Mouse (Mus musculus) heart, postnatal 25 days (tissue): ENCODE data around the gene 4933406M09Rik. TPM values are rescaled to one million over a fixed set of nuclear protein-coding genes. Genes with fewer than 3 reads are reported as not detected.

Experiments used
- DNase-seq: peaks from one replicate; pipeline ENCODE4 v3.0.0; 2022; ENCODE audit warnings: low spot score
- intact Hi-C: fragments of 180-260 bp; cut with DNase I; formaldehyde crosslinking; loops from one replicate; pipeline ENCODE4 v1.15.1; 2025
- total RNA-seq, 2 experiments: library from RNA; stranded (reverse); gene quantifications; 2 replicates each; pipeline ENCODE4 v1.2.3; 2021

The 4933406M09Rik gene
- total RNA-seq, 2 experiments from 2014 or later: not detected

DNA sequence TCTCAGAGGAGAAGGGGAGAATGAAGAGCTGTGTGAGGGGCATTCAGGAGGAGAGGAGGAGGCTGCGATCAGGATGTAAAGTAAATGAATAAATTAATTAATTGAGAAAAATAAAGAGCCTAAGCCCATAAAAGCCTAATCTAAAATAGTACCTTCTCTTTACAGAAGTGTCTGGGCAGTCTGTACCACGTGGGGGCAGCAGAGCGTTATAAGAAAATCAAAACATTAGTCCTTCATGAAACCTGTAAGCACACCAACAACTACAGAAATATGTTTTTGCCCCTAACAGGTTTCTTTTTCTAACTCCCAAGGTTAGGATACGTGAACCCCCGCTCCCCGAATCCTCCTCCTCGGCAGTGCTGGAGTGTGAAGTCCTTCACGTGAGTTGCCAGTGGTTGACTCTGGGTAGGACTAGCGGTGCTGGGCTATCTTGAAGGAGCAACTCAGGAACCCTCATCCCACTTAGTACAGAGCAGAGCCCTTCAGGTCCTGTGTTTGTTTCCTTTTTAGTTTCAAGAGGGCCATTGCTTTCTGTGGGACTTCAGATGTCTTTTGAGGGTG lies 16.9 kb upstream of the 4933406M09Rik start:
- DNase-seq: no peak
- intact Hi-C loops: loop anchor here (1.0 kb wide), 1 partner anchor 86 kb away; the partner anchor contains the start of gene Klhl12

DNA sequence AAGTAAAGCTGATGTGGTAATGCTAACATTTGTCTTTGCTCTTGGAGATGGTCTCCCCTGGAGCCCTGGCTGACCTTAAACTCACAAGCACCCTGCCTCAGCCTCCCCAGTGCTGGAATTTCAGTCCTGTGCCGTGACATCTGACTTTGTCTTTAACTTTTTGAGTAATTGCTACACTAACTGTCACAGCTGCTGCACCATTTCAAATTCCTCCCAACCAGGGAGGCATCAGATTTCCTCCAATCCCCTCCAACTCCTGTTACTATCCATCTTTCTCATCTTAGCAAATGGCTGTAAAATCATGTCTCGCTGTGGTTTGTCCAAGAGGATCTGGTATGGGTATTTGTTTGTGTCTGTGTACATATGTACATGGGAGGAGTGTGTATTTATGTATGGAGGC lies 11.6 kb upstream of the 4933406M09Rik start:
- intact Hi-C loops: loop anchor here (5.0 kb wide), 1 partner anchor 233 kb away; no protein-coding TSS in a partner anchor
- DNase-seq: no peak

DNA sequence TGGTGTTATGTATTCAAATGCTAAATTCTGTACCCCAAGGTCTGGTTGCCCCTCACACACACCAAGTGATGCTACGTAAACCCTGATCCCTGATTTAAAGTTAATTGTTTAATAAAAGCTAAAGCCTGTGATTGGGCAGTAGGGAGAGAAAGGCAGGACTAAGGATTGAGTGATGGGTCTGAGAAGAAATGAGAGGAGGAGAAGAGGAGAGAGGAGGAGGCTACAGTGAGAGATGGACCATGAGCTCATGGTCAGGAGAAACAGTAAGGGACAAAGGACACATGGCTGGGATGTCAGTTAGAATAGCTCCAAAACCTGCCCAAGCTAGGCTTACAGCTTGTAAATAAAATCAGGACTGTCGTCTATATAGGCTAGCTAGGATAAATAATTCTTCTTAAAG lies 4.7 kb upstream of the 4933406M09Rik start:
- DNase-seq: no peak
- intact Hi-C loops: no loop called here

DNA sequence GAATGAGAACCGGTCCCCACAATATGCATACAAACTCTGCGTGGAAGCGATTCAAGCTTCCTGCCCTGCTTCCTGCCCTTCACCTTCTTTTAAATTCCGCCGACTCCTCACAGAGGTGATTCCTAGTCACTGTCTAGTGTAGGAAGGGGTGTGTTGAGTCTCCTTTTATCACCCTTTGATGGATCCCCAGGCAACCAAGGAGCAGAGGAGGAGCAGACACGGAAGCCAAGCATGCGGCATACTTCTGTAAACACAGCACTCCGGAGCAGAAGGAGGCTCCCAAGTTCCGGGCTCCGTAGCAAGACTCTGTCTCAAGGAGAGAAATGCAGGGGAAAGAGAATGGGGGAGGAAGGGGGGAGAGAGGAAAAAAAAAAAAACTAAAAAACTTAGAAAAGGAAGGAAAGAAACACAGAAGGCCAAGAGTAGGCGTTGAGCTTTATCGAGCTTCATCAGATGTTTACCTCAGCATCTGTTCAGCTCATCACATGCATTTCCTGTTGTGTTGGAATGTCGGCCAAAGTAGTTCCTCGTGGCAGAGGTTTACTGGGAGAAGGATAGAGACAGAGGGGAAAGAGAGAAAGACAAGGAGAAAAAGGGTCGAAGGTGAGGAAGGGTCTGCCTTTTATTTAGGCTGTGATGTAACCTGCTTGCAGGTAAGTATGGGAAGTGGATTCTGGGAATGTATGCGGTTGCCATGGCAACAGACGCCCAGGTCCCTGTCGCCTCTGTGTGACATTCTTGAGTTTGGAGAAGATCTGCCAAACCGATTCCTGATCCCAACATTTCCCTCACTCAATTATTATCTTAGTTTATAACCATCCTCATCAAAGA lies 3.7 kb upstream of the 4933406M09Rik start:
- DNase-seq: no peak
- intact Hi-C loops: no loop called here

DNA sequence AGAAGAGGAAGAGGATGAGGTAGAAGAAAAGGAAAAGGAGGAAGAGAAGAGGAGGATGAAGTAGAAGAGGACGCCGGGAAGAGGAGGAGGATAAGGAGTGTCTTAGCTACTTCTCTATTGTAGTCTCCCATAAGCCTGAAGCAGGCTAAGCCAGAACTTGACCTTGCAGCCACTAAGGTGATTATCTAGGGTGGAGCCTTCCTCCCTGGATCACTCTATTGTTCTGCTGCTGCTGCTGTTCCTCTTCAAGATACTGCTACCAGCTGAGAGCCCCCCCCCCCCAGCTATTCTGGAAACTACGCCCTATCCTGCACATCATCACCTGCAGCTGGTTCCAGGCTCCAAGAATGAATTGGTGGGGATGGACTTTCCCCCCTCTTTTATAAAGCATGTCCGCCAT lies 1.2 kb upstream of the 4933406M09Rik start:
- no peak for DNase-seq
- intact Hi-C loops: no loop called here

DNA sequence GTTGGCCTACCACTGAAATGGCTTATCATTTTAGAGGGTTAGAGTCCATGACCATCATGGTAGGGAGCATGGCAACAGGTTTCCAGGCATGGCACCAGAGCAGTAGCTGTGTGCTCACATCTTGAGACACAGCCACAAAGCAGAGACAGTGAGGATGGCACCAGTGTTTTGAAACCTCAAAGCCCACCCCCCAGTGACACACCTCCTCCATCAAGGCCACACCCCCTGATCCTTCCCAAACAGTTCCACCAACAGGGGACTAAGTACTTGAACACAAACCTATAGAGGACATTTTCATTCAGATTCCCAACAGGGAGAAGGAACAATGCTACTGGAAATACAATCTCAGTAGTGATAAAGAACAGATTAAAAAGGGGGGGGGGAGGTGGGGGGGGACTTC lies 564 bp upstream of the 4933406M09Rik start:
- intact Hi-C loops: no loop called here
- no peak for DNase-seq

DNA sequence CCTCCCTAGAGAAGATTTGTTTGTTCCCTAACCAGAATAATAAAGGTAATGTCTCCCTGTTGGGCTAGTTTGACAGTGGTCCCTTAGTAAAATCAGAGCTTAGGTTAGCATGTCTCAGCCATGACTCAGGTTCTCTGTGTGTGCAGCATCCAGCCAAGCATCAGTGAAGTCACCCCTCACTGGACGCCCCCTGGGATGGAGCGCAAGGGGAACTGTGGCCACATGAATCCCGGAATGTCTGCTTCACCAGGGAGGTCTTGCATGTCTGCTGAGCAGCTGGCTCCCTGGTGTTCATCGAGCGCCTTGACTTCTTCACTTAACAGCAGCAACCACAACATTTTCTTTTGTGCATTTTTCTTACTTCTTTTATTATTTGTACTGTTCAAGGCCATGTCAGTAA lies 8.1 kb downstream of the 4933406M09Rik start:
- intact Hi-C loops: no loop called here
- DNase-seq: no peak

DNA sequence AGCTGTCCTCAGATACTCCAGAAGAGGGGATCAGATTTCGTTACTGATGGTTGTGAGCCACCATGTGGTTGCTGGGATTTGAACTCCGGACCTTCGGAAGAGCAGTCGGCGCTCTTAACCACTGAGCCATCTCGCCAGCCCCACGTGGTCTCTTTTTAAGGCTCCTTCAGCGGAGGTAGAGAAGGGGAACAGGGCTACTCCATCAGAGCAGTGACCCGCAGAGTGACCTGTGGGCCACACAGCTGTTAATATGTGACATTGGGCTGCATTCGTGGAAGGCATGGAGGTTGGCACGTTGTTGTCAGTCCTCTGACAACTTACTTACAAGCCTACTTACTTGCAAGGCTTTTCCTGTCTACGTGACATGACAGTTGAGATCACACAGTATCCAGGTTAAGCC lies 12.5 kb downstream of the 4933406M09Rik start:
- intact Hi-C loops: no loop called here
- no peak for DNase-seq

DNA sequence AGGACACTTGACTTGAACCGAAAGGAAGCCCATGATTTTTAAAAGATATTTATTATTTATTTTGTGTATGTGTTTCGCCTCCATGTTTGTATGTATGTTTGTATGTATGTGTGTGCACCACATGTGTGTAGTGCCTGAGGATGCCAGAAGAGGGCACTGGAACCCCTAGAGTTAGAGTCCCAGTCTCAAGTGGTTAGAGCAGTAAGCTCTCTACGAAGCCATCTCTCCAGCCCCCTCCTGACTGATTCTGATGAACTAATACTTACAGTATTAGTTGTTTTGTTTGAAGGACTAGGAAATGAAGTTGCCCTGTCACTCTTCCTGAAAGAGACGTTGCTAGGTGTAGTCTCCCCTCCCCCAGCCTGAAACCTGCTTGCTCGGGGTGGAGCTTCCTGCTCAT lies 14.0 kb downstream of the 4933406M09Rik start:
- intact Hi-C loops: no loop called here
- DNase-seq: no peak

DNA sequence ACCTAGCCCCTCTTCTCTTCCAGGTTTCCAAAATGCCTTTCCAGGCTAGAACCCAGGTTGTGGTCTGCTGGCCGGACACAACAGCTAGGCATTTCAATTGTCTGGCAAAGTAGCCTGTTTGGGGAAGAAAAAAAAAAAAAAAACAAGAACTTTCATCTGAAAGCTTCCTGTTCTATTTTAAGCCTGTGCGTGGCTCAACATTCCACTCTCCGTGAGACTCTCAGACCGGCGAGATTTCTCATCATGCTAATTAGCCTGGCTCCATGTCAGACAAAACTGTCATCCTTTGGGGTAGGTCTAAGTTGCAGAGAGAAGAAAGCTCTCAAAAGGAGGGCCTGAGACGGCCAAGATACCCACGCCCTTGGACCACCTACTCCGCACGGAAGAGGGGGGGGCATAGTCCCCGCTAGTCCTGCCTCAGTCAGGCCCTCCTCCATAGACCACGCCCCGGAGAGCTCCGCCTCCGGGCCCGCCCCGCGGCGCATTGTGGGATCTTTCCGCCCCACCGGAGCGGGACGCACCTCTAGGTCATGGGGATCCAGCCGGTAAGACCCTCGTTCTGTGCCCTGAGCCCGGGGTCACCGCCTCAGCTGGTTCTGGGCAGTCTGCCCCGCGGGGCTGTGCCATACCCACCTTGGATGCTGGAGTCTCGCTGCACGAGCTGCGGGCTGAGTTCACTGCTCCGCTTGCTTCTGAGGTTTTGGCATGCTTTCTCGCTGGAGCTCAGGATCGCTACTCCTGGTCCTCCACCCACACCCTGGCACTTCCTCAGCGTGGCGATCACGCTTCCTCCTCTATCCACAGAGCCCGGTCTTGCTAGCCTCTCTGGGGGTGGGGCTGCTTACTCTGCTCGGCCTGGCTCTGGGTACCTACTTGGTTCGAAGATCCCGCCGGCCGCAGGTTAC lies 20.0 kb downstream of the 4933406M09Rik start, which contains the start of gene Cyb5r1:
Cyb5r1 (plus strand) TSS at position 51 of the 905 bp plus-strand sequence.
- intact Hi-C loops: no loop called here
- DNase-seq: peak; percentile 75

DNA sequence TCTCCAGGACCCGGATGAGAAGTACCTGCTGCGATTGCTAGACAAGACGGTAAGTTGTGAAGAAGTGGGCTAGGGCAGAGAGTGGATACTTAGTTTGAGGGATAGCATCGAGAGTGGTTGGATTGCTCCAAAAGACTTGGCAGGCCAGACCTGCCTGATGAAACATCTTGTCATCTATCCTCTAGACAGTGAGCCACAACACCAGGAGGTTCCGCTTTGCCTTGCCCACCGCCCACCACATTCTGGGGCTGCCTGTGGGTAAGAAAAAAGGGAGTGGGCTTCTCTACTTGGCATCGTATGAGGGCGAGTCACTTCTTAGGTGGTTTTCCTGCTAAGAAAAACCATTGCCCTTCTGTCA lies 20.7 kb downstream of the 4933406M09Rik start:
- intact Hi-C loops: no loop called here
- no peak for DNase-seq

DNA sequence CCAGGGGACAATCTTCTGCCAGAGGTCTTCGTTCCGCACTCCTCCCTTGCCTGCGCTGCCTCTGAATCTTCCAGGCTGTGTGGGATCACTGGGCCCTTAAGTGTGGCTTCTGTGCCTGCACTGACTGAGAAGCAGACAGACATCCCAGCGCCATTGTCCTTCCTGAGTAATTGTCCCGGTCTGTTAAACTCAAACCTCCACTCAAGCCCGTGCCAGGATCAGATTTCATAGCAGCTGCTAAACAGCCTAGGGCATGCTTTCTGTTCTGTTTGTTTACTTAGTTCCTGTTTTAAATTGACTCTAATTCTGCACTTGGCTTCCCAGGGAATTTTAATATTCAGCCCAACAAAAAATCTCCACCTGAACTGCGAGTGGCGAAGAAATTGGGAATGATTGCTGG lies 22.3 kb downstream of the 4933406M09Rik start:
- intact Hi-C loops: no loop called here
- no peak for DNase-seq

DNA sequence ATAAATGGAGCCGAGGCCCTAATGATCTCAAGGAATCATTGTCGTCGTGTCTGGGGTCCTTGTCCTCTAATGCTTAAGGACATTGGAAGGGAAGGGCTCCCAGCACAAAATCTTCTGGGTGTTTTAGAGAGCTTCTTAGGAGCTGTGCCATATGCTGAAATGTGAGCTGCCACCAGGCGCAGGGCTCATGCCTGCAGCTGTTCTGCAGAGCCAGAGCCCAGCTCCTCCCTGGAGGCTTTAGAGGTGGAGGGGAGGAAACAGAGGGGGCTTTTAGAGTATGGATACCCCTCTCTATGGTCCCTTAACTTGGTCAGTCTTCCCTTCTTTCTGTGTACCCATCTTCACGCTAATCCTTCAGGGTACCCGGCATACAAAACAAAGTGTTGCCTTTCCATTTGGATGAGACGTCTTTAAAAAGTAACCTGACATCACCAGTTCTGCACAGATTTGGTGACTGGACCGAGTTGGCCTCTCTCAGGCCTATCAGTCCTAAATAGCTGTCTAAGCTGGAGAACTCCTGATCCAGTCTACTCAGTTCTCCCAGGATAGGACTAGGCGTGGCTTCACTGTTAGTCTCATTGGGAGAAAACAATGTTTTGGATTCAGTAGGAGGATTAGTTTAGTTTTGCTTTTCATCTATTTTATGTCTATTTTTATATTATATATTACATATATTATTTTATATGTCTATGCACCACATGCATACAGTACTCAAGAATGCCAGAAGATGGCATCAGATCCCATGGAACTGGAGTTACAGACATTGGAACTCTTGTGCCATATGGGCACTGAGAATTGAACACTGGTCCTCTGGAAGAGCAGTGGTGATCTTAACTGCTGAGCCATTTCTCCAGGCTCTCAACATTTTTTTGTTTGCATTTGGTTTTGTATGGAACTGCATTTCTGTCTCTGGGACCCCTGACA lies 26.2 kb downstream of the 4933406M09Rik start:
- no peak for DNase-seq
- intact Hi-C loops: no loop called here

DNA sequence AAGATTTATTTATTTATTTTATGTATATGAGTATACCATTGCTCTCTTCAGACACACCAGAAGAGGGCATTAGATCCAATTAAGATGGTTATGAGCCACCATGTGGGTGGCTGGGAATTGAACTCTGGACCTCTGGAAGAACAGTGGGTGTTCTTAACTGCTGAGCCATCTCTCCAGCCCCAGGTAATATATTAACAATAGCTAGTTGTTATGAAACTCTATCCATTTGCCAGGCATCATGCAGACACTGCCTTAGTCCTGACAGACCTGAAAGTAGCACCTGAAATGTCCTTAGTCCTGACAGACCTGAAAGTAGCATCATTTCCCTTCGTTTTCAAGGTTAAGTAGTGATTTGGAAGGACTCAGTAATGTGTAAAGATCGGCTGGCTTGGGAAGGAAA lies 28.3 kb downstream of the 4933406M09Rik start:
- no peak for DNase-seq
- intact Hi-C loops: loop anchor here (2.0 kb wide), 1 partner anchor 51 kb away; no protein-coding TSS in a partner anchor

DNA sequence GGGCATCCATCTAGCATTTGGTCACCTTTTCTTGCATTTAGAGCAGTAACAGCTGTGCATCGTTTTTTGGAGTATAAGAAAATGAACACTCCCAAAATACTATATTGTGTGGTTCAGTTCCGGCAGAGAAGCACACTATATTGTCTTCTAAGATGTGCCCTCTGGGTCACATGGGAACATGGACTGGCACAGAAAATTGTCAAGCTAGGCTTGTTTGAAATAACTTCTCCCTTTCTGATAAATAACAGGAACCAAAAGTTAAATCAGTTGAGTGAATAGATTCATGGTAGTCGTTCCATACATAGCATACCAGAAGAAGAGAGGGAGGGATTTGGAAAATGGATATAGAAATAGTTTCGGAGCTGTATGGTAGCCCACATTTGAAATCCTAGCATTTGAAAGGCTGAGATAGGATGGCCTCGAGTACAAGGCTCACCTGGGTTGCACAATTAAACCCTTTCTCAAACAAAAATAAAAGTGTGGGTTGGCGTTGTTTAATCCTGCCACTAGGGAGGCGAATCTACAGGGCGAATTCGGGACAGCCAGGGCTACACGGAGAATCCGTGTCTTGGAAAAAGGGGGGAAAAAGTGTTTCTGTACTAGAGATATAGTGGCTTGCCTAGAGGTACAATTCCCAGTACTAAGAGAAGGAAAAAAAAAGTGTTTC lies 28.9 kb downstream of the 4933406M09Rik start:
- DNase-seq: no peak
- intact Hi-C loops: loop anchor here (2.0 to 5.0 kb wide), 2 partner anchors 38 to 52 kb away; no protein-coding TSS in a partner anchor

DNA sequence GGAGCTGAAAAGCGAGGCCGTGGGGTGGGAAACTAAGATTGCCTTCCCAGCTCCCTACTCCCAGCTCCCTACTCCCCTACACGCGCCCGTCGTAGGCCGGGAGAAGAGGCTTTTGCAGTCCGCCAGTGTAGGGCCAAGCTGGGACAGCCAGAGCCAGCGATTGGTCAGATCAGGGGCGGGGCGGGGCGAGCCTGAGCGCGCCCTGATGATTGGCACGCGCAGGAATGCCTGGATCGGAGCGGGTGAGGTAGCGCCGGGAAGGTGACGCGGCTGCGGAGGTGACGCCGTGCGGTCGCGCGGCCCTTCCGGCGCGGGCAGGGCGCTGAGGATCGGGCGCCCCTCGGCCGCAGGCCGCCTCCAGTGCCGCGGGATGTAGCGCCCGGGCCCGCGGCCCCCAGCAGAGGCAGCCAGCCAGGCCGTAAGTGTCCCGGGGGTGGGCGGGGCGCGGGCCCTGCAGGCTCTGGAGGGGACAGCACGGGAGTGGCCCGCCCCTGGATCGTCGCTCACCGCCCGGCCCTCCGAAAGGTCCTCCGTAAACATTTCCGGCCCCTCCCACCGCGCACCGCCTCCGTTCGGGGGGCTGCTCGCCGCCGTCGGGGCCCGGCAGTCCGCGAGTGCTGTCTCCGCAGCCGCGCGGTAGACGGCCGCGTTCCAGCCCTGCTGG lies 29.6 kb downstream of the 4933406M09Rik start, which contains the start of gene Adipor1:
Adipor1 (plus strand) TSS at position 211 of the 664 bp plus-strand sequence.
- intact Hi-C loops: loop anchor here (2.0 to 5.0 kb wide), 2 partner anchors 37 to 52 kb away; no protein-coding TSS in a partner anchor
- peak; percentile 96 for DNase-seq

DNA sequence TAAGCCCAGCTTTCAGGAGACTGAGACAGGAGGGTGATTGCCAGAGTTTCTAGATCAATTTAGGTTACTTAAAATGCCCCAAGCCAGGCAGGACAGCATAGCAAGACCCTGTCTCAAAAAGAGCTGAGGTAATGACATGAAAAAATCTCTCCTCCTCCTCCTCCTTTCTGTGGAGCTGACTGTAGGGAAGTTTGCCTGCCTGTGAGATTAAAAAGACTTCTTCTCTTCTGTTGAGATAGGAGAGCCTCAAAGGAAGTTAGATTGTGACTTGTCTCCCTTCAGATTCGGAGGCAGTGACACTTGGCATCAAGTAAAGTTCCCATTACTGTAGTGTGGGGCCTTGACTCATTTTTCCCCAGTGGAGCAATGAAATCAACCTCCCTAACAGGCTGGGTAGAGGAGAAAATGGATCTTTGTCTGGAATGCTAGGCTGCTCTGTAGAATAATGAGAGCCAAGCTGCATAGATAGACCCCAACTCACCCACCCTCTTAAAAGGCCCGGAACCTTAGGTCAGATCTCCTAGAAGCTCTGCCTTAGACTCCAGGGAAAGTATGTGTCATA lies 32.8 kb downstream of the 4933406M09Rik start:
- intact Hi-C loops: loop anchor here (5.0 kb wide), 1 partner anchor 34 kb away; no protein-coding TSS in a partner anchor

DNA sequence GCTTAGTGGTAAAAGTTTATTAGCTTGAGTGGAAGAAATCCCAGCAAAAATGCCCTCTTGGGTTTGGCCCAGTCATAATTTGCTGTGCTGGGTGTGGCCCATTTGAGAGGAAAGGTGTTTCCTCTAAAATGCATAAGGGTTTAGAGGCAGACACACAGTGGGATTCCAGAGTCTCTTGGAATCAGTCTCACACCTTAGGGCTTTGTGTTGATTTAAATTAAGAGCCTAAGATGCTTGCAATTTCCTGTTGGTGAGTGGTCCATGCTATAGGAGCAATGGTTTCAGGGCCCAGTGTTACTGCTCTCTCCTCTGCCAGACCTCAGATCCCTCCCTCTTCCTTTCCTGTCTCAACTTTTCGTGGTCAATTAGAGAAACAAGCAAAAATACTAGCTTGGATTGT lies 33.4 kb downstream of the 4933406M09Rik start:
- intact Hi-C loops: loop anchor here (5.0 kb wide), 1 partner anchor 33 kb away; no protein-coding TSS in a partner anchor
- no peak for DNase-seq

More for the DNA sequence above, 32.8 kb downstream of the 4933406M09Rik start:
- DNase-seq: no peak
